Mouse (Mus musculus): ENCODE data around the gene Ptprd.

- TF ChIP-seq CTCF (IDR thresholded peaks at IDR 0.05) = no peak
- TF ChIP-seq EP300 (IDR thresholded peaks at IDR 0.05) = no peak
Observed at GRCm38 (mm10) chr4:76541769-76542168, 1670.0 kb downstream of the Ptprd start.

All from lung, postnatal 0 days (tissue).